Mouse (Mus musculus): ENCODE results near the gene Hpse. TPM values are rescaled to one million over a fixed set of nuclear protein-coding genes. Genes with fewer than 3 reads are reported as not detected.

The Hpse gene
- polyA plus RNA-seq, 1 experiment from 2014 or later, result 0.10 TPM

DNA sequence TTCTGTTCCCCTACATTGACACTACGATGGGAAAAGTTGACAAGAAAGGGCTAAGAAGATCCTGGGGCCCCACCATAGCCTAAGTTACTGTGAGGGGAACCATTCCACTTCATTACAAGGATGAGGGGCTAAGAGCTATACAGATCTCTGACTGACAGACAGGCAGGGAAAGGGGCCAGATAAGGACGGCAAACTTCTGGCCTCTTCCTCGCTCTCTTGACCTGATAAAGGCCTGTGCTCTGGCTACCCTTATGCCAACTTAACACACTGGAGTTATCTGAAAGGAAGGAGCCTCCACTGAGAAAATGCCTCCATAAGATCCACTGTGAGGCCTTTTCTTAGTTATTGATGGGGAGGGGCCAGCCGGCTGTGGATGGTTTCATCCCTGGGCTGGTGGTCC, 83.6 kb downstream of the Hpse start:
- no peak overlapping the region for H3K4me3 ChIP-seq (replicated peaks; ENCODE audit: low read length)
- H3K9me3 ChIP-seq (ENCODE audit: control insufficient read depth, low read length), result no peaks in the 10 kb centered on the region
- H3K9ac ChIP-seq (replicated peaks; ENCODE audit: low read depth, low read length), result no peak overlapping the region
- H3K36me3 ChIP-seq (ENCODE audit: control insufficient read depth, insufficient read depth), result no peaks in the 10 kb centered on the region
- ATAC-seq, result no peak
- H3K4me2 ChIP-seq (ENCODE audit: low read length), result no peak overlapping the region
- no peaks in the 10 kb centered on the region for H3K4me1 ChIP-seq (replicated peaks; ENCODE audit: control insufficient read depth, insufficient read depth, low read length)
- no peak overlapping the region for H3K27ac ChIP-seq (ENCODE audit: low read length)
- no peaks in the 10 kb centered on the region for H3K27me3 ChIP-seq (replicated peaks; ENCODE audit: control insufficient read depth, insufficient read depth, low read length)
- 94% methylated on average over 4 of the region's 4 CpGs for WGBS

DNA sequence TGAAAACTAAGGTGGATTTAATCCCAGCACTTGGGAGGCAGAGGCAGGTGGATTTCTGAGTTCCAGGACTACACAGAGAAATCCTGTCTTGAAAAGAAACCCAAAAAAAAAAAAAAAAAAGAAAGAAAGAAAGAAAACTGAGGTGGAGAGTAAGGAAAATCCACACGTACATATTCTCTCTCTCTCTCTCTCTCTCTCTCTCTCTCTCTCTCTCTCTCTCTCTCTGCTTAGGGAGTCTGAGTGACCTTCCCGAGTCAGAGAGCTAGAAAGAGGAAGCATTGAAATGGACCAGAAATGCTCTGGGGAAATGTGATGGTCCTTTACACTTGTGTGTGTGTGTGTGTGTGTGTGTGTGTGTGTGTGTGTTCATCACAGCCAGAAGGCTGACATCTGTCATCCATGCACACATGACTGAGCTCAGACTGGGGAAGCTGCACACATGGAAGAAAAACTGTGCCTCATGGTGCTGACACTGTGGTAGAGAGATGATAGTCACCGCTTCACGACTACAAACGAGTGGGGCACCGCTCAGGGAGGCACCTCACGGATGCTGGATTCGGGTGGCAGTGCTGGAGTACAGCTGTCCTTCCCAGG, 84.5 kb downstream of the Hpse start:
- Histone ChIP-seq H3K4me3 (replicated peaks; ENCODE audit: low read length) (no peak overlapping the region), H3K27ac (ENCODE audit: low read length) (no peak overlapping the region), H3K4me1 (replicated peaks; ENCODE audit: control insufficient read depth, insufficient read depth, low read length) (no peaks in the 10 kb centered on the region), H3K27me3 (replicated peaks; ENCODE audit: control insufficient read depth, insufficient read depth, low read length) (no peaks in the 10 kb centered on the region), H3K9me3 (ENCODE audit: control insufficient read depth, low read length) (no peaks in the 10 kb centered on the region), H3K4me2 (ENCODE audit: low read length) (no peak overlapping the region), H3K9ac (replicated peaks; ENCODE audit: low read depth, low read length) (no peak overlapping the region), H3K36me3 (ENCODE audit: control insufficient read depth, insufficient read depth) (no peaks in the 10 kb centered on the region)
- 83% methylated on average over 8 of the region's 8 CpGs for WGBS
- ATAC-seq, result no peak

DNA sequence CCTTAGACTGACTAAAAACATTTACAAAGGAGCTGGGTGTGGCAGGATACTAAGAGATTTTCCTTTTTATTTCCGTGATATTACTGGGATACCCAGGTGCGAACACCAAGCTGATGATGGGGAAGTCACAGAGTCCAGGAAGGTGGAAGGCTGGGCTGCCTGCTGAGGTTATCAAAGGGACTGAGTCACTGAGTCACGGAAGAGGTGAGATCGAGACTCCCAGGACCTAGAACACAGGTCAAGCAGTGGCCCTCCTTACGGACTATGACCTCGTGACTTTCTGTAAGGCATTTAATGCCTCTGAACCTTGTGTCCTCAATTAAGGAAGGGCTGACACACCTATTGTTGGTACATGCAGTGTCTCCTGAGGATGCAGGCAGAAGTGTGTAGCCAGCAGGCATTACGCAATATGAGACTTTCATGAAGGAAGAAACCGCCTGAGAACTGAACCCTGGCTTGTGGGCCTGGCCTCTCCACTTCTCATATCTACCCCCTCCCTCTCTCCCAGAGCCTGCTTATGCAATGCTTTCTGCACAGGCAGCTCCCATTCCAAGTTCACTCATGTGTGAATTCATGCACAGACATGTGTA, 86.9 kb downstream of the Hpse start:
- Histone ChIP-seq H3K4me3 (replicated peaks; ENCODE audit: low read length) (no peak overlapping the region), H3K4me1 (replicated peaks; ENCODE audit: control insufficient read depth, insufficient read depth, low read length) (no peaks in the 10 kb centered on the region), H3K27me3 (replicated peaks; ENCODE audit: control insufficient read depth, insufficient read depth, low read length) (no peaks in the 10 kb centered on the region), H3K9ac (replicated peaks; ENCODE audit: low read depth, low read length) (no peak overlapping the region), H3K4me2 (ENCODE audit: low read length) (no peak overlapping the region), H3K27ac (ENCODE audit: low read length) (no peak overlapping the region), H3K36me3 (ENCODE audit: control insufficient read depth, insufficient read depth) (no peaks in the 10 kb centered on the region), H3K9me3 (ENCODE audit: control insufficient read depth, low read length) (no peaks in the 10 kb centered on the region)
- no peak for ATAC-seq
- 90% methylated on average over 8 of the region's 8 CpGs for WGBS

Other genes with a start within 250 kb of the Hpse start
- 9.4 and 11.0 TPM in 2 replicates for gene Lin54, start 219.1 kb downstream of the Hpse start, polyA plus RNA-seq (2015; fragmentation: Nextera tagmentation; extraction: Ambion mirVana)
- gene Cops4, start 201.4 kb downstream of the Hpse start, polyA plus RNA-seq (2015; fragmentation: Nextera tagmentation; extraction: Ambion mirVana), result 191 and 196 TPM in 2 replicates
- 0.41 TPM in 1 of 2 replicates, not detected in the other for gene Plac8, start 147.5 kb downstream of the Hpse start, polyA plus RNA-seq (2015; fragmentation: Nextera tagmentation; extraction: Ambion mirVana)
- 43.3 and 47.9 TPM in 2 replicates for gene Coq2, start 44.6 kb downstream of the Hpse start, polyA plus RNA-seq (2015; fragmentation: Nextera tagmentation; extraction: Ambion mirVana)
- 21.7 and 25.7 TPM in 2 replicates for gene Helq, start 78.9 kb upstream of the Hpse start, polyA plus RNA-seq (2015; fragmentation: Nextera tagmentation; extraction: Ambion mirVana)
- gene Mrps18c, start 78.9 kb upstream of the Hpse start, polyA plus RNA-seq (2015; fragmentation: Nextera tagmentation; extraction: Ambion mirVana), result 131 and 146 TPM in 2 replicates
- 14.7 and 15.6 TPM in 2 replicates for gene Abraxas1, start 101.2 kb upstream of the Hpse start, polyA plus RNA-seq (2015; fragmentation: Nextera tagmentation; extraction: Ambion mirVana)
- 0.40 and 0.89 TPM in 2 replicates for gene Gpat3, start 126.0 kb upstream of the Hpse start, polyA plus RNA-seq (2015; fragmentation: Nextera tagmentation; extraction: Ambion mirVana)